ENCODE assay signal across 10 mouse cellular contexts in genomic region chr15:7222809-7223208, GRCm38 (mm10).
DNase-seq lines count a peak whose midpoint lies in the region; ATAC-seq and TF ChIP-seq lines count a peak whose summit lies in the region.
"Had no signal": no experiment of that assay in that cellular context is flagged by ENCODE, and none has a peak within 500 bp of the region (broad histone marks: within the 10 kb centered on the region; RNA-seq: fewer than 3 reads in every experiment).

No protein-coding gene starts in this region.

- H3K4me2 ChIP-seq in hindbrain, postnatal 0 days (ENCODE audit: low read depth, low read length) = no peak overlapping the region
- H3K4me2 ChIP-seq: liver, embryonic 12.5 days; neural tube, embryonic 12.5 days had no signal

- no peak for TF ChIP-seq CTCF in hindbrain, postnatal 0 days (IDR thresholded peaks at IDR 0.05; ENCODE audit: low read depth)

- H3K4me3 ChIP-seq in hindbrain, postnatal 0 days (ENCODE audit: low read length) = no peak overlapping the region
- H3K4me3 ChIP-seq: liver, embryonic 12.5 days; neural tube, embryonic 12.5 days had no signal

- H3K27ac ChIP-seq in hindbrain, postnatal 0 days = no peak overlapping the region
- H3K27ac ChIP-seq: liver, embryonic 12.5 days; neural tube, embryonic 12.5 days had no signal

- 37% methylated on average over 11 of the region's 11 CpGs for WGBS in hindbrain, postnatal 0 days

- H3K36me3 ChIP-seq in hindbrain, postnatal 0 days (ENCODE audit: insufficient read depth, low read length) = no peaks in the 10 kb centered on the region
- H3K36me3 ChIP-seq: liver, embryonic 12.5 days; neural tube, embryonic 12.5 days had no signal

- no peaks in the 10 kb centered on the region for H3K27me3 ChIP-seq in hindbrain, postnatal 0 days (ENCODE audit: insufficient read depth, low read length)
- H3K27me3 ChIP-seq: neural tube, embryonic 12.5 days had no signal

- peak; percentile 70 for DNase-seq in left cerebral cortex, postnatal 4 days
- no peak for DNase-seq in left cerebral cortex, postnatal 10 days (ENCODE audit: extremely low spot score in 1 of 2, low spot score in 2 of 2)
- DNase-seq in heart, adult 11 months = peak; percentile 96
- DNase-seq in hindbrain, postnatal 0 days (ENCODE audit: low spot score) = peak; percentile 47
- DNase-seq in skeletal muscle tissue, adult 2 months (ENCODE audit: low read depth, low spot score) = peak; percentile 91
- no peak for DNase-seq in spleen, postnatal 4 days (ENCODE audit: low spot score in 2 of 2)
- no peak for DNase-seq in adrenal gland, postnatal 14 days
- no peak for DNase-seq in kidney, postnatal 14 days

- no peak overlapping the region for H3K9ac ChIP-seq in hindbrain, postnatal 0 days (replicated peaks; ENCODE audit: low read length)
- H3K9ac ChIP-seq: liver, embryonic 12.5 days; neural tube, embryonic 12.5 days had no signal

- H3K9me3 ChIP-seq in hindbrain, postnatal 0 days (ENCODE audit: low read length) = no peaks in the 10 kb centered on the region
- H3K9me3 ChIP-seq: liver, embryonic 12.5 days; neural tube, embryonic 12.5 days had no signal

- intact Hi-C loops in left cerebral cortex, postnatal 4 days (cut with DNase I) = loop anchor here (10.0 kb wide), 1 partner anchor 88 kb away; no protein-coding TSS in a partner anchor
- intact Hi-C loops in left cerebral cortex, postnatal 10 days (cut with DNase I) = no loop called here

- peak; percentile 61 for ATAC-seq in hindbrain, postnatal 0 days
- ATAC-seq: liver, embryonic 12.5 days had no signal

- H3K4me1 ChIP-seq in hindbrain, postnatal 0 days (ENCODE audit: insufficient read depth, low read length) = peaks cover 6% of the 10 kb centered on the region; the same call in 1 of the 2 replicates
- H3K4me1 ChIP-seq: liver, embryonic 12.5 days had no signal

Comparison
In these comparisons a context has a peak if more than half of its experiments do, and no peak if none do; other contexts are left out.
1. DNase-seq: peak in left cerebral cortex, postnatal 4 days (single experiment), heart, adult 11 months (single experiment), hindbrain, postnatal 0 days (single experiment) and skeletal muscle tissue, adult 2 months (single experiment); none in left cerebral cortex, postnatal 10 days (0 of 2), spleen, postnatal 4 days (0 of 2), adrenal gland, postnatal 14 days (single experiment) and kidney, postnatal 14 days (single experiment).